7 mouse cellular contexts compared by ENCODE assay signal in genomic region chr19:41981595-41981927, GRCm38 (mm10). TPM values are rescaled to one million over a fixed set of nuclear protein-coding genes. Genes with fewer than 3 reads are reported as not detected.
A peak's percentile ranks its signal among the peaks of the same experiment; 100 is the strongest.
DNase-seq lines count a peak whose midpoint lies in the region; ATAC-seq and TF ChIP-seq lines count a peak whose summit lies in the region.

TSS of gene Ubtd1 (plus strand) at chr19:41981763.

- no peak for TF ChIP-seq CTCF in testis, adult 2 months (IDR thresholded peaks at IDR 0.05; ENCODE audit: control insufficient read depth, insufficient read depth, insufficient replicate concordance, low read depth, low read length)
- TF ChIP-seq CTCF in embryonic fibroblast, embryonic 13.5 days (IDR thresholded peaks at IDR 0.05; ENCODE audit: borderline replicate concordance, insufficient read depth, low read length): no peak
- no peak for TF ChIP-seq CTCF in stomach, postnatal 0 days (IDR thresholded peaks at IDR 0.05; ENCODE audit: low read depth)

- H3K9me3 ChIP-seq in limb, embryonic 15.5 days: no peaks in the 10 kb centered on the region
- no peaks in the 10 kb centered on the region for H3K9me3 ChIP-seq in stomach, postnatal 0 days (ENCODE audit: control insufficient read depth, low read length)

- TF ChIP-seq POLR2A in testis, adult 2 months (IDR thresholded peaks at IDR 0.05; ENCODE audit: control insufficient read depth, low read depth, low read length): 0 out of 2 replicates have a peak, but pooled peaks have one; percentile 8
- peak; percentile 76 for TF ChIP-seq POLR2A in embryonic fibroblast, embryonic 13.5 days (IDR thresholded peaks at IDR 0.05; ENCODE audit: low read depth, low read length)

- H3K4me2 ChIP-seq in limb, embryonic 15.5 days: peak within 1 kb of the TSS; percentile 78
- H3K4me2 ChIP-seq in stomach, postnatal 0 days (replicated peaks; ENCODE audit: low read depth): peak within 1 kb of the TSS; percentile 95

- no peak for ATAC-seq in limb, embryonic 15.5 days (ENCODE audit: insufficient number of reproducible peaks, low FRiP score, low TSS enrichment, low read depth)
- ATAC-seq in stomach, postnatal 0 days (ENCODE audit: low FRiP score, low TSS enrichment): no peak

- no peak for DNase-seq in testis, postnatal 14 days (ENCODE audit: low spot score)
- no peak for DNase-seq in heart, postnatal 4 days
- DNase-seq in stomach, postnatal 0 days (ENCODE audit: low spot score): no peak
- no peak for DNase-seq in ovary, postnatal 10 days (ENCODE audit: low spot score)

- WGBS in limb, embryonic 15.5 days: 0% methylated on average over 31 of the region's 33 CpGs
- WGBS in stomach, postnatal 0 days: 0% methylated on average over 29 of the region's 33 CpGs

- H3K27me3 ChIP-seq in testis, adult 2 months (ENCODE audit: control insufficient read depth, insufficient read depth, low read length): no peaks in the 10 kb centered on the region
- H3K27me3 ChIP-seq in limb, embryonic 15.5 days: no peaks in the 10 kb centered on the region
- no peaks in the 10 kb centered on the region for H3K27me3 ChIP-seq in stomach, postnatal 0 days (ENCODE audit: control insufficient read depth, insufficient read depth, low read length)

- no peak for TF ChIP-seq EP300 in stomach, postnatal 0 days (optimal IDR thresholded peaks at IDR 0.05)

- peak within 1 kb of the TSS; percentile 90 for H3K27ac ChIP-seq in testis, adult 2 months (ENCODE audit: control insufficient read depth, insufficient read depth, low read depth, low read length)
- peak within 1 kb of the TSS; percentile 78 for H3K27ac ChIP-seq in embryonic fibroblast, embryonic 13.5 days (ENCODE audit: insufficient read depth, low read length)
- H3K27ac ChIP-seq in limb, embryonic 15.5 days: peak within 1 kb of the TSS; percentile 91
- H3K27ac ChIP-seq in stomach, postnatal 0 days (replicated peaks): peak within 1 kb of the TSS; percentile 93

- peak within 1 kb of the TSS; percentile 82 for H3K9ac ChIP-seq in limb, embryonic 15.5 days
- peak within 1 kb of the TSS; percentile 80 for H3K9ac ChIP-seq in stomach, postnatal 0 days (ENCODE audit: low read length)

- H3K4me1 ChIP-seq in testis, adult 2 months (ENCODE audit: control insufficient read depth, insufficient read depth, low read length): peaks cover 3% of the 10 kb centered on the region
- H3K4me1 ChIP-seq in embryonic fibroblast, embryonic 13.5 days (ENCODE audit: control insufficient read depth, insufficient read depth, low read length): peaks cover 2% of the 10 kb centered on the region; the same call in 1 of the 2 replicates
- peaks cover 36% of the 10 kb centered on the region for H3K4me1 ChIP-seq in limb, embryonic 15.5 days
- H3K4me1 ChIP-seq in stomach, postnatal 0 days (replicated peaks; ENCODE audit: control insufficient read depth, insufficient read depth): no peaks in the 10 kb centered on the region

- peaks cover 1% of the 10 kb centered on the region for H3K36me3 ChIP-seq in testis, adult 2 months (ENCODE audit: control insufficient read depth, insufficient read depth, low read length)
- H3K36me3 ChIP-seq in limb, embryonic 15.5 days: no peaks in the 10 kb centered on the region
- H3K36me3 ChIP-seq in stomach, postnatal 0 days (ENCODE audit: control insufficient read depth, insufficient read depth, low read length): no peaks in the 10 kb centered on the region

- H3K4me3 ChIP-seq in testis, adult 2 months (ENCODE audit: control insufficient read depth, low read depth, low read length): peak within 1 kb of the TSS; percentile 89
- H3K4me3 ChIP-seq in embryonic fibroblast, embryonic 13.5 days (ENCODE audit: insufficient read depth, low read length): peak within 1 kb of the TSS; percentile 84
- H3K4me3 ChIP-seq in limb, embryonic 15.5 days: peak within 1 kb of the TSS; percentile 96
- H3K4me3 ChIP-seq in stomach, postnatal 0 days (ENCODE audit: low read depth, low read length): peak within 1 kb of the TSS; percentile 92

RNA-seq across cellular contexts. Expression of gene Ubtd1, which starts in this region (rescaled TPM):
- polyA plus RNA-seq in testis, adult 2 months (2012; rRNA removed): 282 and 310 TPM in 2 replicates
- 29.8 and 39.5 TPM in 2 replicates for polyA plus RNA-seq in embryonic fibroblast, embryonic 13.5 days (2011; ENCODE audit: insufficient read length, low read depth, missing spikeins)
- total RNA-seq in heart, postnatal 4 days (2021): 10 to 100 TPM; 26.4 to 28.3 TPM
- polyA plus RNA-seq in limb, embryonic 15.5 days (2015; fragmentation: Nextera tagmentation; extraction: Ambion mirVana): 28.1 and 30.8 TPM in 2 replicates
- 21.3 and 23.5 TPM in 2 replicates for polyA plus RNA-seq in stomach, postnatal 0 days (2015; fragmentation: Nextera tagmentation; extraction: Ambion mirVana)
